Mouse (Mus musculus): Measurements from ENCODE around the gene Mis12.

Gene Mis12

GRCm38 (mm10) chr11:71019201-71020068 lies at the start of gene Mis12, which contains the start of gene Derl2:
Gene Mis12, plus strand, starts transcription at chr11:71019611.
Gene Derl2, minus strand, starts transcription at chr11:71019841.
- DNase-seq (ENCODE audit: low read depth, low spot score), result peak; percentile 100

DNA sequence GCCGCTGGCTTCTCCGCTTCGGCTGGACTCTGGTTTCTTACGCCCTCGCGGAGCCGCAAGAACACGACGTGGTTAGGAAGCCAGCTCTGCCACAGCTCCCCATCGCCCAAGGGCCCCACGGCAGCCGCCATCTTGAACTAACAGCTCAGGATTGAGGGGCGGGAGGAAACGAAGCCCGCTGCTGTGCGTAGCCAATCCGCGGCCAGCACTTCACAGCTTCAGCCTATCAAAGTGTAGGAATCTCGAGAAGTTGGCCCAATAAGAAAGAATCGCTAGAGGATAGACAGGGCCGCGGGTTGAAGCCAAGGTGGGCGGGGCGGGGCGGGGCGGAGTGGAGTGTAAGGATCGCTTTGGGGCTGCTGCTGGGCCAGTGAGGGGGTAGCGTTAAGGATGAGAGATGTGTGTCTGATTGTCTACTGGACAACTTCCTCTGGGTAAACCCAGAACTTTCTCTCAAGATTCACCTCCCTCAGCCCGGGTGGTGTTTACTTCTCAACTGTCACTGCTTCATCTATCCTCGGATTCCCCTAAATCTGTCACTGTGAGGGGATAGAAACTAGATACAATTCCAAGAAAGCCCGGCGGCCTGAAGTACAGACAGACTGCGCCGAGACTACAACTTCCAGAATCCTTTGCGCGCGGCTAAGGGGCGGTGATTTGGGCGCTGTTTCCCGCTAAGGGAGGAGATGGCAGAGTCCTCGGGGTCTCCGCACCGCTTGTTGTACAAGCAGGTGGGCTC lies 49.4 kb upstream of the Mis12 start, which contains the start of the genes Nup88 and Rpain:
Gene Nup88, minus strand, starts transcription at position 153 of the 739 bp plus-strand sequence.
Gene Rpain, plus strand, starts transcription at position 393 of the 739 bp plus-strand sequence.
- peak; percentile 98 for DNase-seq (ENCODE audit: low read depth, low spot score)

DNA sequence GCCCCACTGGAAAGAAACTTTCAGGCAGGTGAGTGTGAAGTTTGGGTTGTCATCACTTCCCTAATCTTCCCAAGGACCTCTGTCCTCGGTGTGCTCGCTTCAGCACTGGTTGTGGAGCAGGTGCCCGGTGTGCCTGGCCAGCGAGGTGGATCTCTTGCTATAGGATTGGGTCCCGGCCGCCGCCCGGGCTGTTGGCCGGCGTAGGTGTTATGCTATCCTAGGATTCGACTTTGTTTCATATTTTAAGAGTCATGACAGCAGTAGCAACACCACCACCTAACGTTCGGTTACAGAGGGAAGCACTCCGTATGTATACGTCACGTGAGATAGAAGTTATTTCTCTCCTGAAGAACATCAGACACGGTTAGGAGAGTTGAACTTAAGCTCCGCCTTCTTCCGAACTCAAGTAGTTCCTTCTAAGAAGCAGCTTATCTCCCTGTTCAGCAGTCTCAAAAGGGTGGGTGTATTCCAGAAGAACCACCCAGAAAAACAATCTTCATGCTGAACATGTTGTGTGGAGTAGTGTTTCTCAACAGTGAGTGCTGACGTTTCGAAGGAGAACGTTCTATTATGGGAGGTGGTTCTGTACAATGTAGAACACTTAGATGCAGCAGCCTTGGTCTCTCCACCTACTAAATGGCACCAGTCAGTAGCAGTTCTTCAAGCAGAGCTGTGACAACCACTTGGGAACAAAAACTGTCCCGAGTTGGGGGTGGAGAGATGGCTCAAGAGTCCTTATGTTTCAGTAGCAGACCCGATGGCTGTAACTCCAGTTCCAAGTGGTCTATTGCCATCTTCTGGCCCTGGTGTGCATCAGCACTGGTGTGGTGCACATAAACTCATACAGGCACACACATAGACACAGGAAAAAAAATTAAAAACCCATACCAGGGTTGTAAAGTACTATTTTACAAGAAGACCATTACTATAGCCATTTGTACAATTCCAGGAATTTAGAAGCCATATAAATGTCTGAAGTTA lies 48.6 kb upstream of the Mis12 start:
- DNase-seq (ENCODE audit: low read depth, low spot score), result peak; percentile 47

DNA sequence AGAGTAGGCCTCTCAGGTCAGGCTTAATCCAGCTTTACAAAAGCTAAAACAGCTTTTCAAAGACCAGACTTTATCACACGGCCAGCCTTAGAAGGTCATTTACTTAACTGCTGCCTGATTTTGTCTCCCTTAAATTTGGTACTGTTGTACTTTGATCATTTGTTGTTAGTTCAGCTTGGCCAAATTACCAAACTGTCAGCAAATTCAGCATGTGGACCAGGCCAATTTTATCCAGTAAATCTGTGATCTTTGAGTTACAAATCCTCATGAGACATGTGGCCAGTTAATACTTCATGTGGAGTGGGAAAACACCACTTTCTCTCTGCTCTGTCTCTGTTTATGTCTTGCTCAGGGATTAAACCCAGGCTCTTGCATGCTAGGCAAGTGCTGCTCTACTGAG lies 46.8 kb upstream of the Mis12 start:
- no peak for DNase-seq (ENCODE audit: low read depth, low spot score)

GRCm38 (mm10) chr11:70973947-70974346 lies 45.5 kb upstream of the Mis12 start:
- no peak for DNase-seq (ENCODE audit: low read depth, low spot score)

GRCm38 (mm10) chr11:70975193-70975592 lies 44.2 kb upstream of the Mis12 start:
- peak; percentile 39 for DNase-seq (ENCODE audit: low read depth, low spot score)

GRCm38 (mm10) chr11:70977293-70977692 lies 42.1 kb upstream of the Mis12 start:
- DNase-seq (ENCODE audit: low read depth, low spot score), result no peak

- no peak for DNase-seq (ENCODE audit: low read depth, low spot score)
Measured at GRCm38 (mm10) chr11:70980232-70980631, 39.2 kb upstream of the Mis12 start.

DNA sequence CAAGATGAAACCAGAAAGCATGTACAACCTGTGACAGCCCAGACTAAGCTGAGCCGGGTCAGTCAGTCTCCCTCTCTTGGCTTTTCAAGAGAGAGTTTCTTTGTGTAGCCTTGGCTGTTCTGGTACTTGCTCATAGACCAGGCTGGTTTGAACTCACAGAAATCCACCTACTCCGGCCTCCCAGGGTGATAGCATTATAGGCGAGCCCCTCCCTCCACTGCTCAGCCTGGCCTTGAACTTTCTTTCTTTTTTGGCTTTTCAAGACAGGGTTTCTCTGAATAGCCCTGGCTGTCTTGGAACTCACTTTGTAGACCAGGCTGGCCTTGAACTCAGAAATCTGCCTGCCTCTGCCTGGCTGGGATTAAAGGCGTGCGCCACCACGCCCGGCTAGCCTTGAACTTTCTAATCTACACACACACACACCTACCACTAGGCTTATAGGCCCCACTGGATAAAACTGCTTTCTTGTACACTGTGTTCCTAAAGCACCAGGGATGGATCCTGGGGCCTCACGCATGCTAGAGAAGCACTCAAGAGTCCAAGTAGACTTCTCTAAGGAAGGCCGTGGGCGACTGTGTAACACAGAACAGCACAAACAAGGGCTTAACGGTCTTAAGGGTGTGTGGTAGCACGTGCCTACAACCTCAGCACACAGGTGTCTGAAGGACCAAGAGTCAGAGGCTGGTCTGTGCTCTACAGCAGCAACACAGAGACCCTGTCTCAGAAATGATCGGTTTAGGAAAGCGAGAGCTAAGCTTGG lies 38.5 kb upstream of the Mis12 start:
- DNase-seq (ENCODE audit: low read depth, low spot score), result no peak

- DNase-seq (ENCODE audit: low read depth, low spot score), result no peak
Measured at GRCm38 (mm10) chr11:70982030-70982429, 37.4 kb upstream of the Mis12 start.

DNA sequence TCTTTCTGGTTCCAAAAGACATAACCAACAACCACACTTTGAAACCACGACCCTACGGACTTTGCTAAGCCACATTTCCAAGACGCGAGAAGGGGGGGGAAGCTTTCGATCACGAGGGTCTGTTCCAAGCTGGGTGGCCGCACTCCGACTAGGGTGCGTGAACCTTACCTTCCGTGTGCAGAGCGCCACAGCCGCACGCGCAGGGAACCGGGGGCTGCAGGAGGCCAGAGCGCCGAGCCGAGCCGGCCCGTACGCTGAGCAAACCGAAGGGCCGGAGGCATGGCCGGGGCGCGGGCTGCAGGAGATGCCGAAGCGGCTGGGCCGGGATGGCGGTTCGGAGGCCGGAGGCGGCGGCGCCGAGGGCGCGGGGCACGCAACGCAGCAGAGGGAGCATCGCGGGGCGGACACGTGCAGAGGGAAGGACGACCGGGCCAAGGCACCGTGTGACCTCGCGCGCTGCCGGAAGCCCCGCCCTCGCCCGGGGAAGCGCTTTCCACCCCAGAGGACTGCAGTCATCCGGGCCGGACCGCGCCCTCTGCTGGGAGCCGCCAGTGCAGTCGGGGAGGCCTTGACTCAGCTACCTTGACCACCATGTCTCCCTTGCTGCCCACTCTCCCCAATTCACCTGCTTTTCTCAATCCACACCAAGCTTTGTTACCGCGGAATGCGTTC lies 36.7 kb upstream of the Mis12 start, which contains the start of gene C1qbp:
Gene C1qbp, minus strand, starts transcription at position 470 of the 672 bp plus-strand sequence.
- DNase-seq (ENCODE audit: low read depth, low spot score), result peak; percentile 81

GRCm38 (mm10) chr11:71001167-71001566 lies 18.2 kb upstream of the Mis12 start:
- peak; percentile 28 for DNase-seq (ENCODE audit: low read depth, low spot score)

GRCm38 (mm10) chr11:71003611-71004315 lies 15.6 kb upstream of the Mis12 start:
- DNase-seq (ENCODE audit: low read depth, low spot score), result no peak

GRCm38 (mm10) chr11:71004316-71004773 lies 15.1 kb upstream of the Mis12 start, which contains the start of gene Dhx33:
Gene Dhx33, minus strand, starts transcription at chr11:71004437.
- peak; percentile 99 for DNase-seq (ENCODE audit: low read depth, low spot score)

DNA sequence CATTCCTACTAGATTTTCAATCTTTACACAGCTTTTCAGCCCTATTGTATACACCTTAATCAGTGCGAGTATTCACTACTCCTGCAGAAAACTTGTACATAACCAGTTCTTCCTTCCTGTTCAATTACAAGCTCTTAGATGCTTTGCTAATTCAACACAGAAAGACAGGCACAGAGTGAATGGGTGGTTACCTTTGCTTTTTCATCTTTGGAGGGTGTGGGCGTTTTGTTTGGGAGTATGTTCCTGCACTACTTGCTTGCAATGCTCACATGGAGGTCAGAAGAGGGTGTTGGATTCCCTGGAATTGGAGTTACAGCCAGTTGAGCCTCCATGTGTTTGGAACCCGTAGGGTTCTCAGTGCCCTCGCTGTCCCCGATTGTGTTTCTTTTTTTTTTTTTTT lies 14.4 kb upstream of the Mis12 start:
- DNase-seq (ENCODE audit: low read depth, low spot score), result peak; percentile 27

DNA sequence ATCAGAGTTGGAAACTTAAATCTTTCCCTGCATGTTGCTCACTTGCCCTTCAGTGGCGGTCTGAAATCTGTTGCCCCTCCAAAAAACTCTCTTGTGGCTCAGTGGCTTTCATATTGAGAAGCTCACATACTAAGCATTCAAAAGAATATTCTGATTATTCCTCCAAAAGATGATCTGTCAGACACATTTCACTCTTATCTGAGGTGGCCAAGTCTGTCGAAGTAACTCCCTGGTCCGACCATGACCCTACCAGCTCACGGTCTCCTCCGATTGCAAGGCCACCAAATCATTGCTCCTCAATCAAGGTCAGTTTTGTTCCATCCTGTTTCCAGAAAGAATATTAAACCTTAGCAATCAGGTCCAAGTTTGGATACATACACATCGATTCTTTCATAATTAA lies 12.4 kb upstream of the Mis12 start:
- DNase-seq (ENCODE audit: low read depth, low spot score), result no peak

DNA sequence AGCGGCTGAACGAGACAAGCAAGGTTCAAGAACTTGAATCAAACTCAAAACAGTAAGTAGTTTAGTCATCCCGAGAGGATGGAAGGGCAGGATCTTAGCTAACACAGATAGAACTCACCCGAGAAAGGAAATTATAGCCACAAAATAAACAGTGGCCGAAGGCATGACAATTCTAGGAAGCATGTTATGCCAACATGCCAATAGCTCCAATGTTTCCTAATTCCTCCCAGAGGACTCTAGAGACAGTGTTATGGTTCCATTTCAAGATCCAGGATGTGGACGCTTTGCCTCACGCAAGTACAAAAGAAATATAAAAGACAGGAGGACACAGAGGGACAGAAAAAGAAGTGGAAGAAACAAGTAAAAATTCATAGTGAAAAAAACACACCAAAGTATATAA lies 11.6 kb upstream of the Mis12 start:
- DNase-seq (ENCODE audit: low read depth, low spot score), result no peak

DNA sequence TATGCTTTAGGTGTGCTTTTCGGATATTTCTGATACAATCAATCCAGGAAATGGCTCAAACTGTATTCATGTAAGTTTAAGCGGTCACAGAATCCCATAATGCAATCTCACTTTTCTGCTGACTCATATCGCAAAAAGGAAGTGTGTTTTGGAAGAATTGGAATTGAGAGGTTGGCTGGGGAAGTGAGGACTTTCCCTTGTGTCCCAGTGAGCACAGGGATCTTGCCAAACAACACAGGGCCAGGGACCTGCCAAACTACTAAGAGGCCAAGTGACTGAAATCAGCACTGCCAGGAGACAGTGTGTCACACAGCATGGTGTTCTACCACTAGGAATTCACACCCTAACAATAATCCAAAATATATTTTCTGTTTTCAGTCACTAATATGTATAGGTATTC lies 11.1 kb upstream of the Mis12 start:
- no peak for DNase-seq (ENCODE audit: low read depth, low spot score)

DNA sequence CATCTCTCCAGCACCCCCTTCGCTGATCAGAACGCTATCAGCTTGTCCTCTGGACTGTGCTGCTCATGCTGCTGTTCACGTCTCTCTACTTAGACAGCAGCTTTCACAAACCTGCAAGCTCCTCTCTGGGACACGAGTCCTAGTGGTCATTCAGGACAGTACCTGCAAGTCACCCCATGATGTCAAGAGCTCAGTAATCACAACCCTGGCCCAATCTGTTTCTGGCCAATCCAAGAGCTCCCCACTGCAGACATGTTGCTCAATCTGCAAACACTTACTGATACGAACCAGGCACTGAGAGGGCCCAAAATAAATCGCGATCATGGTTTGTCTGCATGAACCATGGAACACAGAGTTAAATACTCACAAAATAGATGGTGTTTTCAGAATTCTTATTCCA lies 6.7 kb upstream of the Mis12 start:
- DNase-seq (ENCODE audit: low read depth, low spot score), result no peak

Data from telencephalon, adult 2 months (tissue).